Mouse (Mus musculus): ENCODE measurements around the gene Dnajb4.

DNA sequence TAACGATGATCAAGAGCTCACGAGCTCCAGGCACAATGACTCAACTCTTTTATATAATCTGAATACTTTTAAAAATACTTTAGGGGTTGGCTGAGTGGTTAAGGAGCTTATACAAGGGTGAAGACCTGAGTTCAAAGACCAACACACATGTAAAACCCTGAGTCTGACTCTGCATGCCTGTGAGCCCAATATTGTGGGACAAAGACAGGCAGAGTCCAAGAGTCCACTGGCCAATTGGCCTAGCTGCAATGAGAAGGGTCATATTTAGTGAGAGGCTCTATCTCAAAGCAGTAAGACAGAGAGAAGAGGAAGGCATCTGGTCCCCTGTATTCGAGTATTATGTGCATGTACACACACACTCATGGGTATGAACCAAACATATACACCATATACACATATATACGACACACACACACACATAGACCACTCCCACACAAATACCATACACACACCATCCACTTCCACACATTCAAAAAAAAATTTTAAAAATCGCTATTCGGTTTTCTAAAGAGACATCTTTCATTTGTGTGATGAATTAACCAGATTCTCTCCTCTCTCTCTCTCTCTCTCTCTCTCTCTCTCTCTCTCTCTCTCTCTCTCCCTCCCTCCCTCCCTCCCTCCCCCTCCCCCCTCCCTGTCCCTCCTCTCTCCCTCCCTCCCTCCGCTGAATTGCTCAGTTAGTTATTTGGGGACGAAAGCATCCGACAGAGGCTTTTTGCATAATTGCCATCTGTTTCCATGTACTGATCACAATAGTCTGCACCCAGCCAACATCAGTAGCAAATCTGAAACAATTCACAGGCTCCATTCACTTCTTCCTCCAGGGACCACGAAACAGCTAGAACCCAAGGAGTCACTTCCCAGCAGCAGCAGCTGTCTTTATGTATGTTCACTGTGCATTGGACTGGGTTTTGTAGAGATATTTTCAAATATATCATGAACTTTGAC, 51.5 kb downstream of the Dnajb4 start:
- TF ChIP-seq CTCF (IDR thresholded peaks at IDR 0.05; ENCODE audit: extremely low read depth, insufficient read length, insufficient replicate concordance, low read depth, low read length) = no peak
- TF ChIP-seq POLR2A (IDR thresholded peaks at IDR 0.05; ENCODE audit: low read depth, low read length) = no peak
